Mouse (Mus musculus): ENCODE data around the gene Adcy5. TPM values are rescaled to one million over a fixed set of nuclear protein-coding genes. Genes with fewer than 3 reads are reported as not detected.

Adcy5 gene
- polyA plus RNA-seq, 1 experiment from 2014 or later, result 0.63 TPM

DNA sequence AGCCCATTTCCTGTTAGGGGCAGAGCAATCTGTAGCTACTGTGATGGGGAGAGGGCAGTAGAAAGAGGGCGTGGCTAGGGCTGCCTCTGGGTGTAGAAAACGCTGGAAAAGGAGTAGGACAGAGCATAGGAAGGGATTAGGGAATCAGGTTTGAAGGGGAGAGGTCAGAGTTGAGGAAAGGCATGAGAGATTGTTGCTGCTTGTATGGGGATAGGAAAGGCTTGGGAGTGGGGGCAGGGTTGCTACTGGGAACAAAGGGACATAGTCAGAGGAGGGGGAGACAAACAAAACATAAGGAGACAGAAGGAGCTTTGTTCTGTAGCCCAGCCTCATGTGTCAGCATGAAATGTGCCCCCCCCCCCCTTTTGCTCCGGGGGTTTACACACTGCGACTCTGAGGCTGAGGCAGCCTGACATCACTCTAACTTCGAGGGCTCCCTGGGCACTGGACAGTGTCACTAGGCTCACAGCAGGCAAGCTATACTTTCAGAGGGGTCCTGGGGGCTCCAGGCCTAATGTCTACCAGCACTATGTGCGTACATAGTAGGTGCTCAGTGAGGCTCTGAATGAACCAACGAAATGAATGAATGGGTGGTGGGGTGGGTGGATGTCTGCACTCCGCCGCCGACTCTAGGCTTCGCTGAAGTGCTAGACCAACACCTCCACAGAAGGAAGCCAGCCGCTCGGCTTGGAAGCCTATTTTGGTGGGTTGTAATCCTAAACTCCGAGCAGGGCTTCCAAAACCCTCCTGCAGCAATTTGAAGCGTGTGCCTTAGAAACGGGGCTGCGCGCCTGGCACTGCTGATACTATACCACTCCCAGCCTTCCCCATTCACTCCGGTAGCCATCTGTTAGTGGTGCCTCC lies 9.9 kb downstream of the Adcy5 start:
- H3K36me3 ChIP-seq, result no peaks in the 10 kb centered on the region
- peak overlapping the region; percentile 5; the same call in 1 of the 2 replicates for H3K4me3 ChIP-seq
- 52% methylated on average over 19 of the region's 19 CpGs for WGBS
- peak overlapping the region; percentile 64 for H3K27ac ChIP-seq
- no peaks in the 10 kb centered on the region for H3K9me3 ChIP-seq (replicated peaks)
- H3K4me1 ChIP-seq, result peaks cover 26% of the 10 kb centered on the region
- no peak for DNase-seq (ENCODE audit: low spot score)
- peaks cover 7% of the 10 kb centered on the region; the same call in 1 of the 2 replicates for H3K27me3 ChIP-seq (ENCODE audit: low read depth, poor library complexity, severe bottlenecking)

- WGBS, result 89% methylated on average over 6 of the region's 6 CpGs
- no peaks in the 10 kb centered on the region for H3K36me3 ChIP-seq
- DNase-seq (ENCODE audit: low spot score), result no peak
- H3K4me1 ChIP-seq, result peaks cover 22% of the 10 kb centered on the region
- 0 out of 2 replicates have a peak, but pooled peaks cover 6% of the 10 kb centered on the region for H3K27me3 ChIP-seq (ENCODE audit: low read depth, poor library complexity, severe bottlenecking)
- no peaks in the 10 kb centered on the region for H3K9me3 ChIP-seq (replicated peaks)
- no peak overlapping the region for H3K4me3 ChIP-seq
- peak overlapping the region; percentile 64; the same call in 1 of the 2 replicates for H3K27ac ChIP-seq
These were observed 10.7 kb downstream of the Adcy5 start for GRCm38 (mm10) chr16:35165361-35165760.

DNA sequence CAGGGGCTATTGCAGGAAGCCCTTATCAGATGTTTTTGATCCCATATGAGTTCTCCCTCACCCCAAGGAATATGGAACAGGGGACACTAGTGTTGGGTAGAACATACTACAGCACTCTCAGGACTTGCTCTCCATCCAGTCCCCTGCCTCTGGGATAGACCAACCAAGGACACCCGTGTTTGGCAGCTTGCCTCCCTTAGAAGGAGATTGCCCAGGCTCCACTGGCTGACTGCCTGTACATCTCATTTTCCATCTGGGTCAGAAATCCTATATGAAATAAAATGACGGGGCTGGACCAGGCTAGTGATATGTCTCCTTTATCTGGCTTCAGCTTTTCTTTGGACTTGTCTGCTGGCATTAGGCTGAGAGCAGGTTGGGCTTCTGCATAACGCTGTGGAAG lies 11.1 kb downstream of the Adcy5 start:
- peaks cover 19% of the 10 kb centered on the region for H3K4me1 ChIP-seq
- 0 out of 2 replicates have a peak, but pooled peaks cover 6% of the 10 kb centered on the region for H3K27me3 ChIP-seq (ENCODE audit: low read depth, poor library complexity, severe bottlenecking)
- no peaks in the 10 kb centered on the region for H3K36me3 ChIP-seq
- no peaks in the 10 kb centered on the region for H3K9me3 ChIP-seq (replicated peaks)
- no peak for DNase-seq (ENCODE audit: low spot score)
- no peak overlapping the region for H3K27ac ChIP-seq
- no peak overlapping the region for H3K4me3 ChIP-seq
- 85% methylated on average over 3 of the region's 3 CpGs for WGBS

DNA sequence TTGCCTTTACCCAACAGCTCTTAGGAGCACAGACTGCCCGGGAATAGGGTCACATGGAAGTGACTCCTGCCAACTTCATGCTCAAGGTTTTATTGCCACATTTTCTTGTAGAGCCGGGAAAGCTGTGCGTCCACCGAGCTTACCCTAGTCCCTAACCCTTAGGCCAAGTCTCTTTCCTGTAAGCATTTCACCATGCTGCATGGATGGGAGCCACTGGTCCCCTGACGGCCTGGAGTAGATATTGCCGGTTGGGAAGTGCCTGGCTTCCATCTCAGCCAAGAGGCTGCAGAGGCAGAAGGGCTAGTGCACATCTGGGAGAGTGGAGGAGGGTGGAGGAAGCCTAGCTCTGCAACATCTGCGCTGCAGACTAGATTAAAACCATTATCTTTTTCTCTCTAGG lies 14.8 kb downstream of the Adcy5 start:
- H3K4me3 ChIP-seq, result no peak overlapping the region
- H3K36me3 ChIP-seq, result no peaks in the 10 kb centered on the region
- WGBS, result 81% methylated on average over 7 of the region's 7 CpGs

GRCm38 (mm10) chr16:35172195-35172594 lies 17.5 kb downstream of the Adcy5 start:
- H3K27ac ChIP-seq, result no peak overlapping the region
- no peaks in the 10 kb centered on the region for H3K9me3 ChIP-seq (replicated peaks)
- H3K27me3 ChIP-seq (ENCODE audit: low read depth, poor library complexity, severe bottlenecking), result no peaks in the 10 kb centered on the region
- 85% methylated on average over 5 of the region's 5 CpGs for WGBS
- no peaks in the 10 kb centered on the region for H3K36me3 ChIP-seq
- peaks cover 3% of the 10 kb centered on the region; the same call in 1 of the 2 replicates for H3K4me1 ChIP-seq
- DNase-seq (ENCODE audit: low spot score), result no peak
- H3K4me3 ChIP-seq, result no peak overlapping the region

More for the DNA sequence above, 14.8 kb downstream of the Adcy5 start:
- H3K27ac ChIP-seq, result no peak overlapping the region
- H3K4me1 ChIP-seq, result peaks cover 10% of the 10 kb centered on the region
- H3K27me3 ChIP-seq (ENCODE audit: low read depth, poor library complexity, severe bottlenecking), result 0 out of 2 replicates have a peak, but pooled peaks cover 6% of the 10 kb centered on the region
- no peak for DNase-seq (ENCODE audit: low spot score)
- no peaks in the 10 kb centered on the region for H3K9me3 ChIP-seq (replicated peaks)

- no peak for DNase-seq (ENCODE audit: low spot score)
- no peaks in the 10 kb centered on the region for H3K9me3 ChIP-seq (replicated peaks)
- H3K27ac ChIP-seq, result no peak overlapping the region
- H3K4me3 ChIP-seq, result no peak overlapping the region
- H3K4me1 ChIP-seq, result peaks cover 15% of the 10 kb centered on the region
- WGBS, result 87% methylated on average over 3 of the region's 3 CpGs
- H3K36me3 ChIP-seq, result no peaks in the 10 kb centered on the region
- 0 out of 2 replicates have a peak, but pooled peaks cover 5% of the 10 kb centered on the region for H3K27me3 ChIP-seq (ENCODE audit: low read depth, poor library complexity, severe bottlenecking)
These were observed 23.8 kb downstream of the Adcy5 start for GRCm38 (mm10) chr16:35178516-35178915.

GRCm38 (mm10) chr16:35179082-35179481 lies 24.4 kb downstream of the Adcy5 start:
- 79% methylated on average over 8 of the region's 8 CpGs for WGBS
- no peaks in the 10 kb centered on the region for H3K9me3 ChIP-seq (replicated peaks)
- DNase-seq (ENCODE audit: low spot score), result no peak
- H3K27ac ChIP-seq, result no peak overlapping the region
- H3K27me3 ChIP-seq (ENCODE audit: low read depth, poor library complexity, severe bottlenecking), result 0 out of 2 replicates have a peak, but pooled peaks cover 5% of the 10 kb centered on the region
- no peaks in the 10 kb centered on the region for H3K36me3 ChIP-seq
- H3K4me1 ChIP-seq, result peaks cover 17% of the 10 kb centered on the region
- H3K4me3 ChIP-seq, result no peak overlapping the region

DNA sequence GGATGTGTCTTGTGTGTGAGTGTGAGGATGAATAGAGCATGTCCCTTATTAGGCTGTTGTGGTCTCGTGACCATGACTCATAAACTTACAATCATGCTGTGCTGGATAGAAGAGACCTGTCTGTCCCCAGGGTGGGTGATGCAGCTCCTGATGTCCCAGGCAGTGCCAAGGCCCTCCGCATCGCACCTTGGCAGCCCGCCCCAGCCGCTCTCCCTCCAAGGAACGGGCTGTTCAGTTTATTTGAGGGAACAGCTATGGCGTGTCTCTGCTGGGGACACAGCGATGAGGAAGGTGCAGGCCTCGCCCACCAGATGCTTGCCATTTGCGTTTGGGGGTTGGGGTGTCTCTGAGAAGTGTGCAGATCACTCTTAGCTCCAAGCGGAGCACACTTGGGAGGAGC lies 28.5 kb downstream of the Adcy5 start:
- Histone ChIP-seq H3K4me1 (peaks cover 21% of the 10 kb centered on the region), H3K27me3 (ENCODE audit: low read depth, poor library complexity, severe bottlenecking) (0 out of 2 replicates have a peak, but pooled peaks cover 5% of the 10 kb centered on the region), H3K4me3 (no peak overlapping the region), H3K9me3 (replicated peaks) (no peaks in the 10 kb centered on the region), H3K36me3 (no peaks in the 10 kb centered on the region), H3K27ac (no peak overlapping the region)
- WGBS, result 75% methylated on average over 11 of the region's 11 CpGs
- no peak for DNase-seq (ENCODE audit: low spot score)

DNA sequence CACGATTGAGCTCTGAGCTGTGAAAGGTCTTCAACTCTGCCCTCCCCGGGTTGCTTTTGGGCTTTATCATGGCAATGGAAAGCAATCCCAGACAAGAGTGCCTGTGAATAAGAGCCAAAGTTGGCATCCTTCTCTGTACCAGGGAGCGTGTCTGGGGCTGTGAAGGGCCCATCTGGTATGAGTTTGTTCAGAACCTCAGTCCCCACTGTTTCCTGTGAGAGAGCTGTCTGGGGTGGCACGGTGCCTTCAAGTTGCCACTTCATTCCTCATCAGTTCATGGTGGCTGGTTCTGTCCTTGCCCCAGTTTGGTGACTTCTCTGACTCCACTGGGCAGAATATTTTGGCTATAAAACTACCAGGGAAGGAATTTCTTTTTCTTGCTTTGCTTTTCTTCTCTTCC lies 33.4 kb downstream of the Adcy5 start:
- no peak for DNase-seq (ENCODE audit: low spot score)
- Histone ChIP-seq H3K27ac (no peak overlapping the region), H3K9me3 (replicated peaks) (no peaks in the 10 kb centered on the region), H3K36me3 (no peaks in the 10 kb centered on the region), H3K4me1 (peaks cover 23% of the 10 kb centered on the region), H3K27me3 (ENCODE audit: low read depth, poor library complexity, severe bottlenecking) (no peaks in the 10 kb centered on the region), H3K4me3 (no peak overlapping the region)
- WGBS, result 82% methylated on average over 4 of the region's 4 CpGs

DNA sequence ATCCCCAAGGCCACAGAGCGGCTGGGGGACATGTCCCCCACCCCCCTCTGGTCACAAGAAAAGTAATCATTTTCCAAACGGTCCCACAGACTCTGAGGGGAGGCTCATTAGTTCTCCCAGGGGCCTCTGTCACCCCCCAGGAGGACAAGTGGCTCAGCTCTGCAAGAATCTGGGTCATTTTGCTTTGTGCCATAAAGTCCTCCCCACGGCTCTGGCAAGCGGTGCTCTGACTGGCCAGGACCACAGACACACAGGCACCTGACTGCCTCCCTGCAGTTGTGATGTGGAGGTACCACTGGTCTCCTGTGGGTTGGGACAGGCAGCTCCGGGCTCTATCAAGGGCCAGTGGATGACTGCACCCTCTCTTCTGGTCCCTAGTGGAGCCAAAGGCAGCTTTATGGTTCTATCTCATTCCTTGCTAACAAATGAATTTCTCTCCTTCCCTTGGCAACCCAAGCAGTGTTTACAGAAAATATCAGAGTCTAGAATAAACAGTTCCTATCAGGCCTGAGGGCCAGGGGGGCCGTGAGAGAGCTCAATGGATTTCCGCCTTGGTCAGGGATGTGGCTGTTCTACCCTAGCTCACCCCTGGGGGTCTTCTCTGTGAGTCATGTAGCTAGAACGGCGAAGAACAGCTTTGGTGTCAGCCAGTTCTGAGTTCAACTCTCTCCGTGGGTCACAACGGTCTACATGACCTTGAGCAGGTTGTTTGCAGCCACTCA lies 34.9 kb downstream of the Adcy5 start:
- Histone ChIP-seq H3K27ac (no peak overlapping the region), H3K36me3 (no peaks in the 10 kb centered on the region), H3K27me3 (ENCODE audit: low read depth, poor library complexity, severe bottlenecking) (no peaks in the 10 kb centered on the region), H3K4me3 (no peak overlapping the region), H3K4me1 (peaks cover 26% of the 10 kb centered on the region), H3K9me3 (replicated peaks) (no peaks in the 10 kb centered on the region)
- 77% methylated on average over 11 of the region's 11 CpGs for WGBS
- no peak for DNase-seq (ENCODE audit: low spot score)

DNA sequence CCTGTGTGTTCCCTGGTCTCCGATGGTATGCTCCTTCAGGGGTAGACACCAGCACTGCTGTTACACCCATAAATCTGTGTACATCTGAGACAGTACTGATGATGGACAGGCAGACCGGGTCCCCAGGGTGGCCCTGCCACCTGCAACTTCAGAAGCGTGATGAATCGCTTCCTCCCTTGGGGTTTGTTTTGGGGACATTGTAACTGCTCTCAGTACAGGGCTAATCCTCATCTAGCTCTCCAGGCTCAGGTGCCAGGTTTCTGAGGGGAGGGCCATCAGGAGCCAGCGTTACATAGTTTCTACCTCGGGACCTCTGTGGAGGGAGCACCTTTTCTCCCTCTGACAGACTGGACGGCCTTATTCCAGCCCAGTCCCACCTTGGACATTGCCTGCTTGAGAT lies 36.1 kb downstream of the Adcy5 start:
- Histone ChIP-seq H3K4me3 (no peak overlapping the region), H3K4me1 (peaks cover 21% of the 10 kb centered on the region), H3K27ac (no peak overlapping the region), H3K36me3 (no peaks in the 10 kb centered on the region), H3K27me3 (ENCODE audit: low read depth, poor library complexity, severe bottlenecking) (no peaks in the 10 kb centered on the region), H3K9me3 (replicated peaks) (no peaks in the 10 kb centered on the region)
- DNase-seq (ENCODE audit: low spot score), result no peak
- 76% methylated on average over 7 of the region's 7 CpGs for WGBS

GRCm38 (mm10) chr16:35191271-35191670 lies 36.6 kb downstream of the Adcy5 start:
- Histone ChIP-seq H3K4me1 (peaks cover 26% of the 10 kb centered on the region), H3K4me3 (no peak overlapping the region), H3K27me3 (ENCODE audit: low read depth, poor library complexity, severe bottlenecking) (no peaks in the 10 kb centered on the region), H3K9me3 (replicated peaks) (no peaks in the 10 kb centered on the region), H3K36me3 (no peaks in the 10 kb centered on the region), H3K27ac (no peak overlapping the region)
- DNase-seq (ENCODE audit: low spot score), result no peak
- 67% methylated on average over 7 of the region's 7 CpGs for WGBS

- 87% methylated on average over 4 of the region's 4 CpGs for WGBS
- peaks cover 27% of the 10 kb centered on the region for H3K4me1 ChIP-seq
- peak overlapping the region; percentile 58 for H3K27ac ChIP-seq
- H3K36me3 ChIP-seq, result no peaks in the 10 kb centered on the region
- no peaks in the 10 kb centered on the region for H3K27me3 ChIP-seq (ENCODE audit: low read depth, poor library complexity, severe bottlenecking)
- DNase-seq (ENCODE audit: low spot score), result no peak
- no peak overlapping the region for H3K4me3 ChIP-seq
- no peaks in the 10 kb centered on the region for H3K9me3 ChIP-seq (replicated peaks)
These were observed 37.8 kb downstream of the Adcy5 start for GRCm38 (mm10) chr16:35192471-35192870.

Measured in limb, embryonic 10.5 days (tissue).